Mouse (Mus musculus) embryo, embryonic 10.5 days (tissue): ENCODE measurements at regions not wholly inside any gene's neighbourhood (a gene's known extent, or its start where the extent isn't known, plus 50 kb on each side); places are given as distances from the start of the nearest gene placed in this dataset.
A peak's percentile ranks its signal among the peaks of the same experiment; 100 is the strongest.

Experiments used
- DNase-seq: peaks from one replicate; pipeline ENCODE4 v3.0.0-alpha.2; 2015; ENCODE audit warnings: low spot score

GRCm38 (mm10) chr6:32739162-32739745 lies 151.3 kb upstream of the Plxna4 start:
- DNase-seq: no peak

DNA sequence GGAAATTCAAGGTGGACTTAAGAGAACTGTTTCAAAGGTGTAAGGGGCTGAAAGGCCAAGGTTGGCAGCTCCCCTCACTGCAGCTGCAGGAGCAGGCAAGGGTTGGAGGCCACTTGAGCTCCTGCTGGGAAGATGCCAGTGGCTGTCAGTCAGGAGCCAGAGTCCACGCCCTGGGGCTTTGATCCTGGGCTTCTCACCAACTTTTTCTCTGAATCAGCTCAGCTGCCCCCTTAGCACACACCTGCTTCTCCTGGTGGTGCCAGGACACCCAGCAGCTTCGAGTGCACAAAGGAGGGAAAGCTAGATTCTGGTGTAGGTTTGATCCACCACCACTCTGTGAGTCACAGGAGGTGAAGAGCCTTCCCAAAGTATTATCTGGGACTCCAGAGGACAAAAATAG lies 140.7 kb upstream of the Plxna4 start:
- no peak for DNase-seq

- no peak for DNase-seq
These were observed 138.6 kb upstream of the Plxna4 start for GRCm38 (mm10) chr6:32726571-32726970.

GRCm38 (mm10) chr6:32717860-32718259 lies 129.9 kb upstream of the Plxna4 start:
- no peak for DNase-seq

DNA sequence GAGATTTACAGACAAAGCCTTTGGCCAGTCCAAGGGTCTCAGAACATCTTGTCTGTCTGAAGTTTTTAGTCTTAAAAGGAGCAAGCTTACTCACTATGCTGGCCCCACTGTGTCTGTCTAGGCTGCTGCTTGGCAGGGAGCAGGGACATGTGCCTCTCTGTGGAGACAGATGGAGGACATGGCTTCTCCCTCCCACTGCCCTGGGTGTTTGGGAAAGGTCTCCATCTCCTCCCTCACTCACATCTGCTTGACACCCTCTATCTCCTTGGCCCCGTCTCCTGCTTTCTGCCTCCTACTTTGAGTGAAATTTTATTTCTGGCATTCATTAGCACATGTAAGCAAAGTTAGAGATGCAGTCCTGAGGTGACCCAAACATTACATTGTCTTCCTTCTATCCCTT lies 127.1 kb upstream of the Plxna4 start:
- DNase-seq: no peak

DNA sequence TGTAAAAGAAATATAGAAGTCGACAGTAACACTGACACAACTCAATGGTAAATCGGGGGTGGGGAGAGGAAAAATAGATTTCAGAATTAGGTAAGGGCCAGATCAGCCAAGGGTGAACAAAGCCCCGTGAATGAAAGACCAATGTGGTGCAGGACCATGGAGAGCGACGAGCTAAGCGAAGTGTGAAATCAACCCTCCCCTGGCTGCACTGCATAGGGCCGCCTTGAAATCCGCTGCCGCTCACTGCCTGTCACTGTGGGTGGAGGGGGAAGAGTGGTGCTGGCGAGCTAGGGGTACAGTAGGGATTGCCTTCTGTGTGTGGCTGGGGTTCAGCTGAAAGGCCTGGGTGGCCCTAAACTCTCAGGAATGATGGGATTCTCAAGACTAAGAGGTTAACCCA lies 122.2 kb upstream of the Plxna4 start:
- peak; percentile 87 for DNase-seq

- DNase-seq: no peak
These were observed 121.6 kb upstream of the Plxna4 start for GRCm38 (mm10) chr6:32709566-32709965.

DNA sequence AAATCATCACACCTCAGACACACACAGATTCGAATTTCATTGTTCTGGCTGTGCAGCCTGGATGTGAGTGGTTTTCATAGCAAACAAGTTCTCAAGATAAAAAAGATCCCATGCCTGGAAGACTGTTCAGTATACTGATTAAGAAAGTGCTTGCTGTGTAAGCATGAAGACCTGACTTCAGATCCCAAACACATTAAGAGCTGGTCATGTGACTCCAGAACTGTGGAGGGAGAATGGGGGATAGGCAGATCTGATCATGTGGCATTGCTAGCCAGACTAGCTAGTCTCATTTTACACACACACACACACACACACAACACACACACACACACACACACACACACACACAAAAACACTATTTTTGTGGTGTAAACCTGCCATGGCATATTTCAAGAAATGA lies 119.4 kb upstream of the Plxna4 start:
- DNase-seq: no peak

GRCm38 (mm10) chr6:32706376-32706775 lies 118.4 kb upstream of the Plxna4 start:
- DNase-seq: no peak

DNA sequence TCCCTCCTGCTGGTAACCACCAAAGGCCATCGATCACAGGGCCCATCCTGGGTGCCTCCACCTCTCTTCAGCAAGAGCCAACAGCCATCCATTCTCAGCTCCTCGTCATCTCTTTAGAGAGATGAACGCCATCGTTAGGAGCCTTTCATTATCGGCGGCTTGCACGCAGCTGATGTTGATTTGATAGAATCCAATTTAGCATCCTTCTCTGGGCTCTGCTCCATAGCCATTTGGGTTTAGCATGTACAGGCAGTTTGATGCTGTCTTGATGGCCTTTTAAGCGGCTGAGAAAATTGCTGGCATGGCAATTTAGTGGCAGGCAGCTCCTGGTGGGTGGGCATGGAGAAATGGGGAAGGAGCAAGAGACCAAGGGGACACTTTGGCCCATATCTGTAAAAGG lies 115.5 kb upstream of the Plxna4 start:
- DNase-seq: no peak

GRCm38 (mm10) chr6:32702245-32702791 lies 114.3 kb upstream of the Plxna4 start:
- no peak for DNase-seq

DNA sequence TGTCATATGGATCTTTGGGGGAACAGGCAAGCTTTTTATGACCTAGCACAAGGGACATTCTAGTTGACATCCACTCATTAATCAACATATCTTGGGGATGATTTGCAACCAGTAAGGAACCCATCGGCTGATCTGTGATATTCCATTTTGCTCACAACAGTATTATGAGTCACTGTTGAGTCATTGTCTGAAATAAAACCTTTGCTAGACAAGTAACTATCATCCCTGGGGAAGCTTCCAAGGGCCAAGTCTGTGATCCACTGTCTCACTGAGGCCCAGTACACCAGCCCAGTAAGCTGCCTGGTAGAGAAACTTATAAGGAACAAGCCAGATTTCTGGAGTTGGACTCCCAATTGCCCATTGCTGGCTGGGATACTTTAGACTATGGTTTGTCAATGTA lies 111.8 kb upstream of the Plxna4 start:
- DNase-seq: no peak

GRCm38 (mm10) chr6:32697771-32698270 lies 109.8 kb upstream of the Plxna4 start:
- no peak for DNase-seq

GRCm38 (mm10) chr6:32696037-32696436 lies 108.0 kb upstream of the Plxna4 start:
- DNase-seq: no peak

GRCm38 (mm10) chr6:32672552-32672951 lies 84.6 kb upstream of the Plxna4 start:
- no peak for DNase-seq

DNA sequence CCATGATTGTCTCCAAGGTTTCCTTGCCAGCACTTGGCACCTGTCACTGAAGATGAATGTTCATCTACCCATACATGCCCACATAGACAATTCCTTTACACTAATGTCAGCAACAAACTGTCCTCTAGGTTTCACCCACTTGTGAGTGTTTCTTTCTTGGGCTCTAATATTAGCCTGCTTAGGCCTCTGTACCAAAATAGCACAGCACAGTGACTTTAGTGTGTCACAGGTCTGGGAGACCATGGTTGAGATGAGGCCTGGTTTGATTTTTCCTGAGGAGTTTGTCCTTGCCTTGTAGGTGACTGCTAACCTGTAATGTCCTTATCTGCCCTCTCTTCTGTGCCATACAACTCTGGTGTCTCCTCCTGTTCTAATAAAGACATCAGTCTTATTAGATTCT lies 71.8 kb upstream of the Plxna4 start:
- no peak for DNase-seq

DNA sequence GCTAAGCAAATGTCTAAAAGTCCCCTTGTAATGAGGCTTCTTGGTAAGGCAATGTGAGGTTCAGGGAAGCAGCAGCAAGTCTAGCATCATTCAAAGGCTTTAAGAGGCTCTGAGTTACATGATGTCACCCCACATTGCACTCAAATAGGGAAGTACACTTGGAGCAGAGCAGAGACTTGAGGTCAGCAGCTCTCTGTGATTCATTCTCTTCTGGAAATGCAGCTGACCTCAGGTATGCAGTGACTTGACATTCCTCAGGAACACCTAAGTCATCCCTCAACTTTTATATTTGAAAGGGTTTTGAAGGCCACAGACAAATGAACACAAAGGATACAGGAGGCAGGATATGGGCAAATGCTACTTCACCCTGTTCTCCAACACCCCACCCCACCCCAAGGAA lies 69.4 kb upstream of the Plxna4 start:
- DNase-seq: no peak

- DNase-seq: no peak
These were observed 66.2 kb upstream of the Plxna4 start for GRCm38 (mm10) chr6:32654188-32654587.

GRCm38 (mm10) chr6:32644016-32644415 lies 56.0 kb upstream of the Plxna4 start:
- no peak for DNase-seq

- DNase-seq: no peak
These were observed 50.9 kb upstream of the Plxna4 start for GRCm38 (mm10) chr6:32638843-32639242.
